Mouse (Mus musculus): ENCODE results near the gene Lars2.

DNA sequence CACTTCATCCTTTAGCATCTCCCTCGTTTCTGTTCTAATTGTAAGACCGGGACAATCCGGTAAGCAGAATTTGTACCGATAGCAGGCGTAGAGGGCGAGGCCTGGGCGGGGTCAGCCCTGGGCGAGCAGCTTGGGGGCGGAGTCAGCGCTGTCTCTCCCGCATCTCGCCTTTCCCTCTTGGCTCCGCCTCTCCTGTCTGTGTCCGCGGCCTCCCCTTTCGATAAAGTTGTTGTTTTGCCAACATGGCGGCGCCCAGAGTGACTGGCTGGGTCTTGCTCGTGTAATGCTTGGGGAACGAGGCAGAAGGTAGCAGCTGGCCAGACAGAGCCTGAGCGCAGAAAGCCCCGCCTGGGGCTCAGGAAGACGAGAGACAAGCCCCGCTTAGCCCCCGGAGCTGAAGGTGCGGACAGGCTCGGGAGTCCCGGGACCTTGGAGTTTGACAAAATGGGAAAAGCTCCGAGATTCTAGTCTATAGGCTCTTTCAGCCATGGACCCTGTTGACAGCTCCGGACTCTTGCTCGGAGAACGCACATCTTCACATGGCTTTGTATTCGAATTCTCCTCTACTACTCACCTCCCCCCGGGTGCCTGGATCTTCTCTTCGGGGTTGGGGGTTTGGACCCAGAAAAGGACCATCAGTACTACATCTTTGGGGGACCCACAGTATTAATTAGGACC lies at the start of gene Lars2:
- TF ChIP-seq CTCF (IDR thresholded peaks at IDR 0.05; ENCODE audit: low read depth) (no peak), EP300 (IDR thresholded peaks at IDR 0.05; ENCODE audit: low read depth) (peak; percentile 60)

All from liver, embryonic 14.5 days (tissue).